Mouse (Mus musculus): ENCODE measurements around the gene Tedc2. TPM values are rescaled to one million over a fixed set of nuclear protein-coding genes. Genes with fewer than 3 reads are reported as not detected.

The Tedc2 gene
- polyA plus RNA-seq, 1 experiment from 2014 or later = 9.2 TPM

- H3K27ac ChIP-seq (ENCODE audit: low read length) = no peak overlapping the region
- peaks cover 52% of the 10 kb centered on the region for H3K4me1 ChIP-seq (ENCODE audit: control insufficient read depth, insufficient read depth, low read length)
- H3K4me2 ChIP-seq (ENCODE audit: low read length) = peak overlapping the region; percentile 95
Observed at GRCm38 (mm10) chr17:24203611-24204534, 16.8 kb downstream of the Tedc2 start.

DNA sequence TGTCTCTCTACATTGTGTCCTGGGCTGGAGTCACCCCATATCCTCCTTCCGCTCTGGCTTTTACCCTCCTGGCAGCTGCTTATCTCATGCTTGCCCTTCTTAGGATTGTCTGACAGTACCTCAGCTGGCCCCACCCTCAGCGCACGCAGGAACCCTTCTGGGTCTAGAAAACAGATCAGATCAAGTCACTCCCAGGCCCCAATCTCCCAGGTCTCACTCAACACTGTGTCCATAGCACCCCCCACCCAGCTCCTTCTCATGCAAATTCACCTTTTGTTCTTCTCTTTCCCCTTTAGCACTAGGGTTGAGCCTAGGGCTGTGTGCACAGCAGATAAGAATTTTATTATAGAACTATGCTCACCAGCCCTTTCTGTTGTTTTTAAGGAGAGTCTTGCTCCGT is 17.6 kb downstream of the Tedc2 start:
- H3K27ac ChIP-seq (ENCODE audit: low read length) = no peak overlapping the region
- no peaks in the 10 kb centered on the region for H3K9me3 ChIP-seq (replicated peaks; ENCODE audit: control insufficient read depth, low read length, poor library complexity, severe bottlenecking)
- no peaks in the 10 kb centered on the region for H3K36me3 ChIP-seq (ENCODE audit: control insufficient read depth, insufficient read depth, low read length)
- H3K4me2 ChIP-seq (ENCODE audit: low read length) = peak overlapping the region; percentile 95
- peaks cover 44% of the 10 kb centered on the region for H3K4me1 ChIP-seq (ENCODE audit: control insufficient read depth, insufficient read depth, low read length)
- no peak for ATAC-seq
- no peak overlapping the region for H3K4me3 ChIP-seq (ENCODE audit: low read depth, low read length)
- 30% methylated on average over 4 of the region's 4 CpGs for WGBS
- no peaks in the 10 kb centered on the region; the same call in 1 of the 2 replicates for H3K27me3 ChIP-seq (ENCODE audit: control insufficient read depth, insufficient read depth, low read depth, low read length)
- peak overlapping the region; percentile 35; the same call in 1 of the 2 replicates for H3K9ac ChIP-seq (ENCODE audit: low read depth, low read length)

More at GRCm38 (mm10) chr17:24203611-24204534, 16.8 kb downstream of the Tedc2 start:
- ATAC-seq = no peak
- H3K27me3 ChIP-seq (ENCODE audit: control insufficient read depth, insufficient read depth, low read depth, low read length) = no peaks in the 10 kb centered on the region; the same call in 1 of the 2 replicates
- WGBS = 64% methylated on average over 3 of the region's 3 CpGs
- H3K9ac ChIP-seq (ENCODE audit: low read depth, low read length) = peak overlapping the region; percentile 93
- no peaks in the 10 kb centered on the region for H3K36me3 ChIP-seq (ENCODE audit: control insufficient read depth, insufficient read depth, low read length)
- H3K9me3 ChIP-seq (replicated peaks; ENCODE audit: control insufficient read depth, low read length, poor library complexity, severe bottlenecking) = no peaks in the 10 kb centered on the region
- H3K4me3 ChIP-seq (ENCODE audit: low read depth, low read length) = peak overlapping the region; percentile 79

DNA sequence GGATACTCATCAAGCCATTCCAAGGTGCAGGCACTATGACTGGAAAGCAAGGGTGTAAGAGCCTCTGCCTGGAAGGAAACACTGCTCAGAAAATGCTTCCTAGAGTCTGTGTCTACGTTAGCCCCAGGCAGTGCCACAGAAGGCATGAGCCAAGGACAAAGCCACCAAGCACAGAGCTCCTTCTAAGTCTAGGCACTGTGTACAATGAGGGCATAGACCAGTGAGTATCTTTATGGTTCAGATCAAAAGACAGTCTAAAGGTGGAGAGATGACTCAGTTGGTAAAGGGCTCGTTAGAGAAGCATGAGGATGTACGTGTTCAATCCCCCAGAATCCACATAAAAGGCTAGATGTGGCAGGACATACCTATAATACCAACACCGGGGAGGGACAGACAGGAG is 19.6 kb downstream of the Tedc2 start:
- no peak overlapping the region for H3K9ac ChIP-seq (ENCODE audit: low read depth, low read length)
- no peak for ATAC-seq
- H3K4me3 ChIP-seq (ENCODE audit: low read depth, low read length) = no peak overlapping the region
- H3K27ac ChIP-seq (ENCODE audit: low read length) = no peak overlapping the region
- H3K27me3 ChIP-seq (ENCODE audit: control insufficient read depth, insufficient read depth, low read depth, low read length) = no peaks in the 10 kb centered on the region
- no peak overlapping the region for H3K4me2 ChIP-seq (ENCODE audit: low read length)
- peaks cover 26% of the 10 kb centered on the region for H3K4me1 ChIP-seq (ENCODE audit: control insufficient read depth, insufficient read depth, low read length)
- H3K9me3 ChIP-seq (replicated peaks; ENCODE audit: control insufficient read depth, low read length, poor library complexity, severe bottlenecking) = no peaks in the 10 kb centered on the region
- 76% methylated on average over 4 of the region's 4 CpGs for WGBS
- H3K36me3 ChIP-seq (ENCODE audit: control insufficient read depth, insufficient read depth, low read length) = no peaks in the 10 kb centered on the region

DNA sequence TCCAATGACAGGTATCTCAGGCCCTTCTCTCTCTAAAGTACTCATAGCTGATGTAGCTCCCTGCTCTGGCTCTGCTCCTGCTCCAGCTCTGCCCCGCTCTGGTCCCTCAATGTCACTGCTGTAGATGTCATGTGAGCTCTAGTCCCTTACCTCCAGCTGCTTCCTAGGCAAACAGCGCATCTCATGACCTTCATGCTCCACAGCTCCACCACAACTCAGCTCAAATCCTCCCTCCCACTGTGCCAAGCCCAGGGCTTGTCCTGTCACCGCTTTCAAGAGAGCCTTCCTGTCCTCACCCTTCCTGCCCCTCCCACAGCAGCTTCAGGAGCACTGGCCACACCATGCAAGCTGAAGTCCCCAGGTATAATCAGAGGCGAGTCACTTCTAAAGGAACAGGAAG is 20.9 kb downstream of the Tedc2 start:
- Histone ChIP-seq H3K9me3 (replicated peaks; ENCODE audit: control insufficient read depth, low read length, poor library complexity, severe bottlenecking) (no peaks in the 10 kb centered on the region), H3K27me3 (ENCODE audit: control insufficient read depth, insufficient read depth, low read depth, low read length) (no peaks in the 10 kb centered on the region), H3K27ac (ENCODE audit: low read length) (no peak overlapping the region), H3K4me1 (ENCODE audit: control insufficient read depth, insufficient read depth, low read length) (peaks cover 21% of the 10 kb centered on the region), H3K36me3 (ENCODE audit: control insufficient read depth, insufficient read depth, low read length) (no peaks in the 10 kb centered on the region), H3K4me3 (ENCODE audit: low read depth, low read length) (no peak overlapping the region), H3K4me2 (ENCODE audit: low read length) (no peak overlapping the region), H3K9ac (ENCODE audit: low read depth, low read length) (no peak overlapping the region)
- no peak for ATAC-seq
- WGBS = 76% methylated on average over 4 of the region's 4 CpGs

DNA sequence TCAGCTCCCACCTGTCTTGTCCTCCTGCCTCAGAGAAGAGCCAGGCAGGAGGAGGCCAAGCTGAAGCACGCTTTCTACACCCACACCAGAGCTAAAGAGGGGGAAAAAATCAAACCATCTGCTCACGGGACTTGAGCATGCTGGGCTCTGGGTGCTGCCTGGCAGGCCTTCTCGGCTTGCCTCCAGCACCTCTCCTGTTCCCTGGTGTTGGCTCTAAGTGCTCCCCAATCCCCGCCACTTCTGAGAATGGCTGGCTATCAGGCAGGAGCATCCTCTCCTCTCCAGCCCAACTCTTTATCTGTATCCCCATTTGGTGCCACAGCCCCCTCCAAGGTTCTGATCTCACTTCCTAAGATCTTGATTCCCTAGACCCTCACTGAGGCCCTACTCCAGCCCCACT is 21.4 kb downstream of the Tedc2 start:
- no peak overlapping the region for H3K4me3 ChIP-seq (ENCODE audit: low read depth, low read length)
- no peaks in the 10 kb centered on the region for H3K36me3 ChIP-seq (ENCODE audit: control insufficient read depth, insufficient read depth, low read length)
- H3K27me3 ChIP-seq (ENCODE audit: control insufficient read depth, insufficient read depth, low read depth, low read length) = no peaks in the 10 kb centered on the region
- no peak overlapping the region for H3K27ac ChIP-seq (ENCODE audit: low read length)
- ATAC-seq = no peak
- H3K9me3 ChIP-seq (replicated peaks; ENCODE audit: control insufficient read depth, low read length, poor library complexity, severe bottlenecking) = no peaks in the 10 kb centered on the region
- peaks cover 16% of the 10 kb centered on the region for H3K4me1 ChIP-seq (ENCODE audit: control insufficient read depth, insufficient read depth, low read length)
- WGBS = 88% methylated on average over 4 of the region's 4 CpGs
- H3K9ac ChIP-seq (ENCODE audit: low read depth, low read length) = no peak overlapping the region
- H3K4me2 ChIP-seq (ENCODE audit: low read length) = no peak overlapping the region

- WGBS = 65% methylated on average over 15 of the region's 15 CpGs
- Histone ChIP-seq H3K4me2 (ENCODE audit: low read length) (no peak overlapping the region), H3K9me3 (replicated peaks; ENCODE audit: control insufficient read depth, low read length, poor library complexity, severe bottlenecking) (no peaks in the 10 kb centered on the region), H3K27ac (ENCODE audit: low read length) (no peak overlapping the region), H3K27me3 (ENCODE audit: control insufficient read depth, insufficient read depth, low read depth, low read length) (no peaks in the 10 kb centered on the region), H3K4me3 (ENCODE audit: low read depth, low read length) (no peak overlapping the region), H3K36me3 (ENCODE audit: control insufficient read depth, insufficient read depth, low read length) (no peaks in the 10 kb centered on the region), H3K9ac (ENCODE audit: low read depth, low read length) (no peak overlapping the region), H3K4me1 (ENCODE audit: control insufficient read depth, insufficient read depth, low read length) (no peaks in the 10 kb centered on the region)
- ATAC-seq = no peak
Observed at GRCm38 (mm10) chr17:24197032-24197824, 23.4 kb downstream of the Tedc2 start.

- H3K4me2 ChIP-seq (ENCODE audit: low read length) = no peak overlapping the region
- no peaks in the 10 kb centered on the region for H3K4me1 ChIP-seq (ENCODE audit: control insufficient read depth, insufficient read depth, low read length)
- no peaks in the 10 kb centered on the region for H3K9me3 ChIP-seq (replicated peaks; ENCODE audit: control insufficient read depth, low read length, poor library complexity, severe bottlenecking)
- ATAC-seq = no peak
- H3K27ac ChIP-seq (ENCODE audit: low read length) = no peak overlapping the region
- H3K9ac ChIP-seq (ENCODE audit: low read depth, low read length) = no peak overlapping the region
- H3K36me3 ChIP-seq (ENCODE audit: control insufficient read depth, insufficient read depth, low read length) = no peaks in the 10 kb centered on the region
- 61% methylated on average over 2 of the region's 2 CpGs for WGBS
- H3K27me3 ChIP-seq (ENCODE audit: control insufficient read depth, insufficient read depth, low read depth, low read length) = no peaks in the 10 kb centered on the region
- no peak overlapping the region for H3K4me3 ChIP-seq (ENCODE audit: low read depth, low read length)
Observed at GRCm38 (mm10) chr17:24195349-24195748, 25.3 kb downstream of the Tedc2 start.

DNA sequence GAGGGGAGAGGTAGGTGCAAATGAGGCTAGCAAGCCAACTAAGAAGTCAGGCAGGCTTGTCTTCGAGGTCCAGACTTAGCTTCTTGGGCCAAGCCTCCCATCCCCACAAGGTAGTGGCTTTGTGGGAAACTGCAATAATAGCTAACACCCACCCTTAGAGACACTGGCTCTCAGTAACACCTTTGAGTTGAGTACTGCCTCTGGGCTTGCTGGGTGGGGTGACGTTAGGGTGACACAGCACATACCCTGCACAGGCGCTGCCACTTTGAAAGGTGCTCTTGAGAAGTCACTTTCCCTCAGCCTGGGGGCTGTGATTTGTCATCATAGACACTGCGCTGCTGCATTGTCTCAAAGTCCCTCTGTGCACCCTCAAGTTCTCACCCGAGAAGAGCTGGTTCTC is 26.9 kb downstream of the Tedc2 start:
- no peak overlapping the region for H3K27ac ChIP-seq (ENCODE audit: low read length)
- no peak overlapping the region for H3K4me3 ChIP-seq (ENCODE audit: low read depth, low read length)
- H3K4me1 ChIP-seq (ENCODE audit: control insufficient read depth, insufficient read depth, low read length) = no peaks in the 10 kb centered on the region
- no peaks in the 10 kb centered on the region for H3K9me3 ChIP-seq (replicated peaks; ENCODE audit: control insufficient read depth, low read length, poor library complexity, severe bottlenecking)
- no peak for ATAC-seq
- H3K27me3 ChIP-seq (ENCODE audit: control insufficient read depth, insufficient read depth, low read depth, low read length) = no peaks in the 10 kb centered on the region
- WGBS = 92% methylated on average over 5 of the region's 5 CpGs
- no peaks in the 10 kb centered on the region for H3K36me3 ChIP-seq (ENCODE audit: control insufficient read depth, insufficient read depth, low read length)
- no peak overlapping the region for H3K4me2 ChIP-seq (ENCODE audit: low read length)
- H3K9ac ChIP-seq (ENCODE audit: low read depth, low read length) = no peak overlapping the region

DNA sequence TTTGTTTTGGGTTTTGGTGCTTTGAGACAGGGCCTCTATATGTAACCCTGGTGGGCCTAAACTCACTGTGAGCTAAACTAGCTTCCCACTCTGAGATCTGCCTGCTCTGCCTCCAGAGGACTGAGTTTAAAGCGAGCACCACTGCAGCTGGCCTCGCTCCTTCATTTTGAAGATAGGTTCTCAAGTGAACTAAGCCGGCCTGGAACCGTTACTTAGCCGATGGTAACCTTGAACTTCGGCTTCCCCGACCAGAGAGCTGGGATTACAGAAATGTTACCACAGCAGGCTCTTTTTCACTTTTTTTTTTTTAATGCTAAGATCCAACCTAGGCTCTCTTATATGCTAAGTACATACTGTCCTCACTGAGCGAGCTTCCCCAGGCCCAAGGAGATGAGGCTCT is 27.4 kb downstream of the Tedc2 start:
- Histone ChIP-seq H3K4me2 (ENCODE audit: low read length) (no peak overlapping the region), H3K36me3 (ENCODE audit: control insufficient read depth, insufficient read depth, low read length) (no peaks in the 10 kb centered on the region), H3K9ac (ENCODE audit: low read depth, low read length) (no peak overlapping the region), H3K27ac (ENCODE audit: low read length) (no peak overlapping the region), H3K9me3 (replicated peaks; ENCODE audit: control insufficient read depth, low read length, poor library complexity, severe bottlenecking) (no peaks in the 10 kb centered on the region), H3K27me3 (ENCODE audit: control insufficient read depth, insufficient read depth, low read depth, low read length) (no peaks in the 10 kb centered on the region), H3K4me3 (ENCODE audit: low read depth, low read length) (no peak overlapping the region), H3K4me1 (ENCODE audit: control insufficient read depth, insufficient read depth, low read length) (no peaks in the 10 kb centered on the region)
- 85% methylated on average over 8 of the region's 8 CpGs for WGBS
- ATAC-seq = no peak
